8 mouse cellular contexts compared by ENCODE assay signal in genomic region chr9:120433747-120434146, GRCm38 (mm10). TPM values are rescaled to one million over a fixed set of nuclear protein-coding genes. Genes with fewer than 3 reads are reported as not detected.
A peak's percentile ranks its signal among the peaks of the same experiment; 100 is the strongest.
DNase-seq lines count a peak whose midpoint lies in the region; ATAC-seq lines count a peak whose summit lies in the region.

No protein-coding gene starts in this region.

- no peak overlapping the region for H3K9ac ChIP-seq in forebrain, embryonic 14.5 days (ENCODE audit: low read length)
- H3K9ac ChIP-seq in hindbrain, embryonic 15.5 days, result no peak overlapping the region
- no peak overlapping the region for H3K9ac ChIP-seq in midbrain, embryonic 15.5 days

- no peak overlapping the region for H3K27ac ChIP-seq in forebrain, embryonic 14.5 days (ENCODE audit: low read depth, low read length)
- no peak overlapping the region for H3K27ac ChIP-seq in hindbrain, embryonic 15.5 days (replicated peaks)
- H3K27ac ChIP-seq in limb, embryonic 10.5 days, result no peak overlapping the region
- no peak overlapping the region for H3K27ac ChIP-seq in midbrain, embryonic 15.5 days

- WGBS in forebrain, embryonic 14.5 days, result 32% methylated on average over 8 of the region's 8 CpGs
- WGBS in hindbrain, embryonic 15.5 days, result 28% methylated on average over 8 of the region's 8 CpGs
- 32% methylated on average over 8 of the region's 8 CpGs for WGBS in limb, embryonic 10.5 days
- 31% methylated on average over 8 of the region's 8 CpGs for WGBS in midbrain, embryonic 15.5 days

- H3K27me3 ChIP-seq in forebrain, embryonic 14.5 days (replicated peaks; ENCODE audit: control insufficient read depth, insufficient read depth, low read length), result no peaks in the 10 kb centered on the region
- H3K27me3 ChIP-seq in hindbrain, embryonic 15.5 days, result no peaks in the 10 kb centered on the region
- H3K27me3 ChIP-seq in limb, embryonic 10.5 days (ENCODE audit: low read depth, poor library complexity, severe bottlenecking), result 0 out of 2 replicates have a peak, but pooled peaks cover 3% of the 10 kb centered on the region
- H3K27me3 ChIP-seq in midbrain, embryonic 15.5 days (replicated peaks), result no peaks in the 10 kb centered on the region

- peak; percentile 56 for DNase-seq in layer of hippocampus, adult 11-12 months (ENCODE audit: low spot score)
- DNase-seq in layer of hippocampus, adult 9-11 months, result no peak
- peak; percentile 49 for DNase-seq in cerebellum, adult 11 months
- DNase-seq in forebrain, embryonic 14.5 days (ENCODE audit: low spot score), result peak; percentile 87
- peak; percentile 75 for DNase-seq in limb, embryonic 10.5 days (ENCODE audit: low spot score)
- peak; percentile 21 to 41 for DNase-seq in spleen, postnatal 14 days (ENCODE audit: low spot score in 2 of 2)

- no peaks in the 10 kb centered on the region for H3K36me3 ChIP-seq in forebrain, embryonic 14.5 days (ENCODE audit: control insufficient read depth, insufficient read depth, low read length)
- H3K36me3 ChIP-seq in hindbrain, embryonic 15.5 days, result no peaks in the 10 kb centered on the region; the same call in 1 of the 2 replicates
- H3K36me3 ChIP-seq in limb, embryonic 10.5 days, result no peaks in the 10 kb centered on the region
- H3K36me3 ChIP-seq in midbrain, embryonic 15.5 days (replicated peaks), result no peaks in the 10 kb centered on the region

- ATAC-seq in forebrain, embryonic 14.5 days, result peak; percentile 16; the same call in 1 of the 2 replicates
- ATAC-seq in hindbrain, embryonic 15.5 days (ENCODE audit: low FRiP score, low read depth), result peak; percentile 66; the same call in 1 of the 2 replicates
- ATAC-seq in midbrain, embryonic 15.5 days (replicated peaks), result peak; percentile 66; the same call in 1 of the 2 replicates

- H3K4me2 ChIP-seq in forebrain, embryonic 14.5 days (ENCODE audit: low read length), result no peak overlapping the region
- no peak overlapping the region for H3K4me2 ChIP-seq in hindbrain, embryonic 15.5 days
- no peak overlapping the region for H3K4me2 ChIP-seq in midbrain, embryonic 15.5 days

- no peaks in the 10 kb centered on the region for H3K9me3 ChIP-seq in forebrain, embryonic 14.5 days (replicated peaks; ENCODE audit: control insufficient read depth, low read length)
- H3K9me3 ChIP-seq in hindbrain, embryonic 15.5 days, result no peaks in the 10 kb centered on the region
- H3K9me3 ChIP-seq in limb, embryonic 10.5 days (replicated peaks), result no peaks in the 10 kb centered on the region
- H3K9me3 ChIP-seq in midbrain, embryonic 15.5 days, result no peaks in the 10 kb centered on the region

- peaks cover 5% of the 10 kb centered on the region for H3K4me1 ChIP-seq in forebrain, embryonic 14.5 days (ENCODE audit: control insufficient read depth, insufficient read depth, low read length)
- H3K4me1 ChIP-seq in hindbrain, embryonic 15.5 days (replicated peaks), result no peaks in the 10 kb centered on the region
- no peaks in the 10 kb centered on the region for H3K4me1 ChIP-seq in limb, embryonic 10.5 days
- no peaks in the 10 kb centered on the region for H3K4me1 ChIP-seq in midbrain, embryonic 15.5 days

- no peak overlapping the region for H3K4me3 ChIP-seq in forebrain, embryonic 14.5 days (ENCODE audit: low read depth, low read length)
- no peak overlapping the region for H3K4me3 ChIP-seq in hindbrain, embryonic 15.5 days
- H3K4me3 ChIP-seq in limb, embryonic 10.5 days, result no peak overlapping the region
- no peak overlapping the region for H3K4me3 ChIP-seq in midbrain, embryonic 15.5 days

RNA-seq across cellular contexts. Expression of gene Eif1b, which starts 58.3 kb away (rescaled TPM):
- polyA plus RNA-seq in forebrain, embryonic 14.5 days (2014; fragmentation: Nextera tagmentation; extraction: Ambion mirVana), result 454 and 479 TPM in 2 replicates
- polyA plus RNA-seq in hindbrain, embryonic 15.5 days (2015; fragmentation: Nextera tagmentation; extraction: Ambion mirVana), result 283 and 285 TPM in 2 replicates
- 198 and 199 TPM in 2 replicates for polyA plus RNA-seq in limb, embryonic 10.5 days (2016; fragmentation: Nextera tagmentation; extraction: Ambion mirVana)
- polyA plus RNA-seq in midbrain, embryonic 15.5 days (2015; fragmentation: Nextera tagmentation; extraction: Ambion mirVana), result 294 and 304 TPM in 2 replicates

Comparison
In these comparisons a context has a peak if more than half of its experiments do, and no peak if none do; other contexts are left out.
1. ATAC-seq: peak in every context shown above with its lines; median percentile 66 in hindbrain, embryonic 15.5 days; 66 in midbrain, embryonic 15.5 days; 16 in forebrain, embryonic 14.5 days.